Mouse (Mus musculus) spleen, adult 2 months (tissue): ENCODE measurements around the gene Atp1a2.

Experiments used
- CTCF ChIP-seq: fragments of 200-500 bp; IDR thresholded peaks from 2 replicates; pipeline ENCODE4 v1.5.1; 2011; ENCODE audit warnings: mild to moderate bottlenecking, inconsistent platforms; ENCODE audit not compliant: insufficient read depth, insufficient read length, insufficient replicate concordance; ENCODE audit errors: extremely low read depth
- POLR2A ChIP-seq: fragments of 200-500 bp; IDR thresholded peaks from 2 replicates; pipeline ENCODE4 v1.6.1; 2011; ENCODE audit warnings: low read depth, low read length, inconsistent platforms

- TF ChIP-seq CTCF: no peak
- TF ChIP-seq POLR2A: peak; percentile 54
Observed at GRCm38 (mm10) chr1:172311921-172312767, 14.3 kb upstream of the Atp1a2 start.
